Mouse (Mus musculus): ENCODE data around the gene Snapin.

Gene Snapin

DNA sequence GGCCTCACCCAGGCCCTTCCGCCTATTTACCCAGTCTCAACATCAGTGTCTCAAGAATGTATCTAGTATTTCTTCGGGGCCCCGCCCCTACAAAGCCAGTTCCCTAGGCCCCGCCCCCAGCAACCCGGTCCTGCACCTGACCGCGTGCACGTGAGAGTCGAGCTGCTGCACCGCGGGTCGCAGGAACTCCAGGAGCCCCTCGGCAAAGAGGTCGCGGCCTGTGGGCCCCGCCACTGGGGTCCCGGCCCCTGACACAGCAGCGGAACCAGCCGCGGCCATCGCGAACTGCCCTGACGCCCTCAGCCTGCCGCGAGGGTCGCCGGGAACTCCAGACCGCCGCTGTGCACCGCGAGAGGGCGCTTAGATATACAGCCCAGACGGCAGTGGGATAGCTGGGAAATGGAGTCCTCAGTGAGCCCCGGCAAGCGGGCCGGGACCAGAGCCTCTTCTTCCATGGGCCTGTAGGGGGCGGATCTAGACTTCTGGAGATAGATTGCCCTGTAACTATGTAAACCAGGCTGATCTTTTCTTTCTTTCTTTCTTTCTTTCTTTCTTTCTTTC lies at the start of gene Snapin:
Snapin (minus strand) TSS at position 338 of the 561 bp plus-strand sequence.
- ATAC-seq (ENCODE audit: low TSS enrichment): peak; percentile 97

GRCm38 (mm10) chr3:90537905-90538296 lies 47.1 kb upstream of the Snapin start:
- ATAC-seq (ENCODE audit: low TSS enrichment): no peak

DNA sequence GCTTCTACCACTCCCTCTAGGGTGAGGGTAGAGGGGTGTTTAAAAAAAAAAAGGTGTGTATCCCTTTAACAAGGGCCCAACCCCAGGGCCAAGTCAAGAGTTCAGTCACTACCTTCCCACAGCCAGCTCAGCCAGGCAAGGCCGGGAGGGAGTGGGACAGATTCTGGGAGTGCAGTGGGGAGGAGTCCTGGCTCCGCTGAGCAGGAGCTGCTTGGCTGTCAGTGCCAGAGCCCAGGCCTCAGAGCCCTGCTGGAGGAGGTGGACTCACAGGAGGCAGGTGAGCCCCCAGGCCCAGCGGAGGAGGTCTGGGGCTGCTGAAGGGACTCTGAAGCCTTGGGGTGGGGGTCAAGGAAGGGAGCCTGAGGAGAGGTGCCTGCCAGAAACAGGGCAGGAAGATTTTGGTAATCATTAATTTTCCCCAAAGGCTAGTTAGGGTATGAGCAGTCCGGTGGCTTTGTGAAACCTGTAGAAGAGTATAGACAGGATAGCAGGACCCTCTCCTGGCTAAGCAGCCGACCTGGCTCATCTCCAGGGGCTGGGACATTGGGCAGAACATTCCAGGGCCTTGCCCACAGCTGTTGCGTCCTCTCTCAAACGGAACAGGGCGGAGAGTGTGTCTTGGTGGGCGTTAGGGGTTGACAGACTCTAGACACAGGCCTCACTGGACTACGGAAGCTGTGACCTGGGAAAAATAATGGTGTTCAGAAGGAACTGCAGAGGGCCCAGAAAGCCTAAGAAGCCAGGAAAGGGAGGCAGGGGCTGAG lies 46.5 kb upstream of the Snapin start, which contains the start of gene S100a16:
S100a16 (plus strand) TSS at position 114 of the 764 bp plus-strand sequence.
- peak; percentile 77 for ATAC-seq (ENCODE audit: low TSS enrichment)

DNA sequence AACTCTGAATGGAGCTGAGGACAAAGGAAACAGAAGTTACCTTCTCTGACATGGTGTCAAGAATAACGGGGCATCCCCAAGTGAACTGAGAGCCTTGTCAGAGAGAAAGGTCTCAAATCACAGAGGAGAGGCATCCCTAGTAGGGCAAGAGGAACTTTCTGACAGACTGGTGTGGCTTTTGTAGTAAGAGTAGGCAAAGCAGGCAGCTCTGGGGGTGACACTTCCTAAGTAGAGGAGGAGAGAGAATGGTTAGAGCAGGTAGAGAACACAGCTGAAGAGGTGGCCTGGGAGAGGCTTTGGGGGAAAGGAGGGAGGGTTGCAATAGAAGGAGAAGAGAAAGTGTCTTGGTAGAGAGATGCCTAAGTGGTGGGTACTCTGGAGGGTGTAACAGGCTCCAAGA lies 44.6 kb upstream of the Snapin start:
- no peak for ATAC-seq (ENCODE audit: low TSS enrichment)

- no peak for ATAC-seq (ENCODE audit: low TSS enrichment)
Measured at GRCm38 (mm10) chr3:90531713-90532112, 40.9 kb upstream of the Snapin start.

GRCm38 (mm10) chr3:90527291-90527873 lies 36.5 kb upstream of the Snapin start:
- no peak for ATAC-seq (ENCODE audit: low TSS enrichment)

DNA sequence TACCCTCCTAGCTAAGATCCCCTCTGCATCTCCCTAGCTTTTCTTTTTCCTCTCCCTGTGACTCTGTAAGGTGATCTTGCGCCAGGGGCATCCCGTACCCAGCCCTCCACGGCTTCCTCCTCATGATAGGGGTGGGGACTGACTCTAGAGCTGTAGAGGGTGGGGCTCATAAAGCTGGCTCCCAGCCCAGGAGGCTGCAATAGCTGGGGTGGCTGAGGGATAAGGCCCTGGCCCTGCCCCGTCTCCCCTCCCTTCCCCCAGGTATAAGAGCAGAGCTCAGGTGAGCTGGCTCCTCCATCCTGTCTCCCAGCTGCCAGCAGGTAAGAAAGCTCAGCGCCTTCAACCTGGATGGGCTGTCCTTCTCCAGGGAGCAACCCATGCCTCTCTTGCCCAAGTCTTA lies 35.7 kb upstream of the Snapin start, which contains the start of gene S100a14:
S100a14 (plus strand) TSS at position 277 of the 400 bp plus-strand sequence.
- no peak for ATAC-seq (ENCODE audit: low TSS enrichment)

GRCm38 (mm10) chr3:90526076-90526475 lies 35.2 kb upstream of the Snapin start:
- ATAC-seq (ENCODE audit: low TSS enrichment): no peak

DNA sequence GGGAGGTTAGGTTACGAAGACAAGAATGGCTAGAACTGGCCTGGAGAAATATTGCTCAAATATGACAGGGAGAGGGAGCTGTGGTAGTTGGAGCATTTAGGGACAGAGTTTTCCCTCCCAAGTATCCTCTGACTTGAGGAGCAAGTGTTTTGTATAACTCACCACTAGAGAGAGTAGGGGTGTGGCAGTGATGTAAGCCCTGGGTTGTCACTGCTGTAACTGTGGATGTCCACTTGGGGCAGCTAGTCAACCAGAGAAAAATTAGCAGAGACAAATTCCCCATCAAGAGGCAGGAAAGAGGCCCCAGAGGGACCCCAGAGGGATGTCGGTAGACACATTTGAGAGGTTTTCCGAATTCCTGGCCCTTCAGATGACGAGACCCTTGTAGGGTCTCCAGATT lies 34.6 kb upstream of the Snapin start:
- ATAC-seq (ENCODE audit: low TSS enrichment): peak; percentile 98

DNA sequence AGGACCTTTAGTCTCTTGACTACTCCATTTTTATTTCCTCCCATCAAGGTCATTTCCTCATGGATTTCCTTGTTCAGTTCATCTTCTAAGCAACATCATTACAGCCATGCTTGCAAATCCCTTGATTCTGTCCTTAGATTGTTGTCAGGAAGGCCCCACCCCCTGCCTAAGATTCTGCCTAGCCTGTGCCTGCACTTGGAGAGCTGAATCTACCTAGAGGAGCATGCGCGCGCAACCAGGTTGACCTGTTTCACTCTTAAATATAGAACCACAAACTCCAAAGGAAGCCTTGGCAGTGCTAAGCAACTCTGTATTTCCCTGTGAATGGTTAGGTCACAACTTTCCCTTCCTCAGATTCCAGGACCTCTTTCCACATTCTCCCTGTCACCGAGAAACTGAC lies 26.9 kb upstream of the Snapin start:
- no peak for ATAC-seq (ENCODE audit: low TSS enrichment)

DNA sequence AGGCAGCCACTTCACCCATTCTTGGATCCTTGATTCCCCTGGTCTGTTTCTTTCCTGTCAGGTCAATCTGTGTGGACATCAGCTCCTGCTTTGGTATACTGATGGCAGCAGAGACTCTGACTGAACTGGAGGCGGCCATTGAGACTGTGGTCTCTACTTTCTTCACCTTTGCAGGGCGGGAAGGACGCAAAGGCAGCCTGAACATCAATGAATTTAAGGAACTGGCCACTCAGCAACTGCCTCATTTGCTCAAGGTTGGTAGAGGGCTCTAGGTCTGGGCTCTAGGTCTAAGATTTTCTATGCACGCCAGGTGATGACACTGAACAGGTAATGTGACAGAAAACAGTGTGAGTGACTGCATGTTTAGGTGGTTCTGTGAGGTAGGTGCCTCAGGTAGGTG lies 25.0 kb upstream of the Snapin start:
- no peak for ATAC-seq (ENCODE audit: low TSS enrichment)

DNA sequence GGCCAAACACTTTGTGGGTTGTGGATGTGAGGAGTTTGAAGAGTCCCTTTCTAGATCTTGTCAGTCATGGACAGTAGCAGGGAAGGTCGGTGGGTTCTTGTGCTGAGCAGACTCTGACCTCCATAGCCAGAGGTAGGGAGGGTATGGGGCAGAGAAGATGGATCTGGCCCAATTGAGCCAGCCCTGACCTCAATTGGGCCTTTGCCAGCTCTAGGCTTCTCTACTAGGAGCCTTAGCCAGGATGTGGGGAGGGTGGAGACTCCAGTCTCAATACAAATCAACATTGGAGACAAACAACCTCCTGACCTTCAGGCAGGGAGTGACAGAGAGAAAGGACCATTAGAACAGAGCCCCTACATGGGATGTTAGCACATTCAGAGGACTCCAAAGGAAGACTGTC lies 24.4 kb upstream of the Snapin start:
- ATAC-seq (ENCODE audit: low TSS enrichment): no peak

DNA sequence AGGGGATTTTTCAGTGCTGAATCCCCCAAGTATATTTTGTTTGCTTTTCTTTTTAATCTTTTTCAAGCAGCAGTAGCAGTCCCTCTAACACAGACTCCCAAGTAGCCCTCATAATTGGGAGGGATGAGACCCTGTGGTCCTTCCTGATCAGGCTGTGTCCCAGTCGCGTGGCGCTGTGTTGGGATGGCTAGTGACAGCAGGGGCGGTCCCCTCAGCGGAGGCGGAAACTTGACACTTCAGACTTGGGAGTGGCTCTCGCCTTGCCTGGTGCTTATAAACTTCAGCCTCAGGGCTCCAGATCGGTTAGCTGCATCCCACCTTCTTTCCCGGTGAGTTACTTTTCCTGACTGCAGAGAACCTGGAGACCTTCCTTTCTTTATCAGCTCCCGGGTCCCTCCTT lies 23.9 kb upstream of the Snapin start:
- ATAC-seq (ENCODE audit: low TSS enrichment): peak; percentile 57

DNA sequence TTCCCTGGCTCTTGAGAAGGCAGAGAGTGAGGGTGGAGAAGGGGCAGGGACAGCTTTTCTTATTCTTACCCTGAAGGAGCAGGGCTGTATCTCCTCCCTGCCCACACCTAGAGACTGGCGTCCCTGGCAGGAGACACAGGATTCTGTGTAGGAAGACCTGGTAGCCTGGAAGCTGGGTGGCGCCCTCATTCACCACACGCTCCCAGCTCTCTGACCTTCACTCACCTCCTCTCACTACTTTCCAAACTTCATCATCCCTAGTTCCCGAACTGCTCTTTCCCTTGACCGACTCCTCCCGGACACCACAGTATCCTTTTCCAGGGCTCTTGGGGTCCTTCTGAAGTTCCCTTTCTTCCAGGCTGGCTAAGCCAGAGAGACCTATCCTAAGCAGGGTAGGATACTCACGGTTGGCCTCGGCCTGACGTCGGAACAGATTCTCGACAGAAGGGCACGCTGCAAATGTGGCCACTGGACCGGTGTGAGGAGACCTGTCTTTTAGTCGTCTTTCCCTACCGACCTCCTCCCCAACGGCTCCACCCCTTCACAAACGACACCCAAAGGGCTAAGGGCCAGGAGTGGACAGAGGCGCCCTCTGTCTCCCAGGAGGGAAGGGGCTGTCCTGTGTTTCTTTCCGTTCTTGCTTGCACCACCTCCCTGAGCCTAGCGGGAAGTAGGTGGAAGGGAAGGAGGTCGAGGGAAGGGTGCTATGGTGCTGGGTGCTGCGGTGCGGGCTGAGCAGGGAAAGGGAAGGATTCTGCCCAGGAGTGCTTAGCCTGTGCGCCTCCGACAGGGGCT lies 23.2 kb upstream of the Snapin start, which contains the start of the genes S100a1 and S100a13:
S100a1 (minus strand) TSS at position 597 of the 795 bp plus-strand sequence.
S100a13 (plus strand) TSS at position 640 of the 795 bp plus-strand sequence.
- peak; percentile 71 for ATAC-seq (ENCODE audit: low TSS enrichment)

- no peak for ATAC-seq (ENCODE audit: low TSS enrichment)
Measured at GRCm38 (mm10) chr3:90512948-90513642, 22.3 kb upstream of the Snapin start.

DNA sequence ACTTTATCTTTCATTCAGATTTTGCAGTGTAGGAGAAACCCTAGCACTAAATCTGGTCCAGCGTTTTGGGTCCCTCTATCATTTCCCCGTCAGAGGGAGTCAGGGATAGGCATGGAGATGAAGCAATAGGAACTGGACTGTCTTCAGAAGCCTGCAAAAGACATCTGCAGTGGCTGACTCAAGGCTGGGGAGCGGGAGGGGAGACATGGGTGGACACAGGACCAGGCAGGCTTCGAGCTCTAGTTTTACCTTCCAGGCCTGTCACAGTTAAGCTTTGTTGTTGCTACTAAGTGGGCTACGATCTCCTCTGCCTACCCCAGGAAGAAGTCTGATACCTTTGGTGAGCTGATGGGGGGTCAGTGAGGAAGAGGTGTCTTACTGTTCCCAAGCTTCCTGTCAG lies 21.4 kb upstream of the Snapin start:
- ATAC-seq (ENCODE audit: low TSS enrichment): no peak

DNA sequence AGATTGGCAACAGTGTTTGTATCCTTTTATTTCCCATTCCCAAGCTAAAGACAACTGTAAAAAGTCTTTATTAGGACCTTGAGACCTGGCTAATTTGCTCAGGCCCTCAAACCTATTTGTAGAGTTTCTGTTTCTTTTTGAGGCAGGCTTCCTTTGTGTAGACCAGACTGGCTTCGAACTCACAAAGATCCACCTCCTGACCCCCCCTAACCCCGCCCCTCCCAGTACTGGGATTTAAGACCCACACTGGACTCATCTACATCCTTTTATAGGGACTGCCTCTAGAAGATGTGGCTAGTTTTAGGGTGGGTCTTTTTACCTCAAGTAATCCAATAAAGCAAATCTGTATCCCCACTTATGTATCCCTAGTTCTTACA lies 18.9 kb upstream of the Snapin start:
- no peak for ATAC-seq (ENCODE audit: low TSS enrichment)

DNA sequence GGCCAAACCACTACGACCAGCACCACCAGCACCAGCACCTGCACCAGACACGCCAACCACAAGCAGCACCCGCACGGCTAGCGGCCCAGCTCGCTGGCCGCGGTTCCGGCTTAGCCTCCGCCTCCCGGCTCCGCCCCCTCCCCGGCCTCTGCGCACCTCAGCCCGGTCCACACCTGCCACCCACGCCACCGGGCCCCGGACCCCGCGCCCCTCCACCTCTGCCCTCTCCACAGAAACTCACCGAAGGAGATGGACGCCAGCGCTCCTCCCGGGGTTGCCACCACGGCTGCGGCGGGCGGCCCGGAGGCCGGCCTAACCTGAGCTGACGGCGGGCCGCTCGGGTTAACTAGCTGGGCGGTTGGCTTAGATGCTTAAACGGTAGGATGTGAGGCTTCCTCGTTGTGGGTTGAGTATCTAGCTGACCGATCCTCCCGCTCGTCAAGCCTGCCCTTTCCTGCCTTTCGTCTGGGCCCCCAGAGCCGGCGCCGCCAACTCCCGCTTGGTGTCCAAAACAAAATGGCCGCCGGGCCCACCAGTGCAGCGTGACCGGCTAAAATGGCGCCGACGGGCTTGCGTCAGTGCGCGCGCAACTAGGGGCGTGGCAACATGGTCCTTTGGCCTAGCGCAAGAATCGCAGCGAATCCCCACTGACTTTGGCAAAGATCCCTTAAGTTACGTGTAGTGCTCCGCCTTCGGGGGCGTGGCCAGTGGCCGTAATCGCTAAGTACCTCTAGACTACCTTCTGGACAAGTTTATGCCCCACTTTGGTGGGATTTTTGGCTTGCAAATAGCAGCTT lies 18.3 kb upstream of the Snapin start, which contains the start of gene Chtop:
Chtop (minus strand) TSS at position 549 of the 797 bp plus-strand sequence.
- peak; percentile 84 for ATAC-seq (ENCODE audit: low TSS enrichment)

DNA sequence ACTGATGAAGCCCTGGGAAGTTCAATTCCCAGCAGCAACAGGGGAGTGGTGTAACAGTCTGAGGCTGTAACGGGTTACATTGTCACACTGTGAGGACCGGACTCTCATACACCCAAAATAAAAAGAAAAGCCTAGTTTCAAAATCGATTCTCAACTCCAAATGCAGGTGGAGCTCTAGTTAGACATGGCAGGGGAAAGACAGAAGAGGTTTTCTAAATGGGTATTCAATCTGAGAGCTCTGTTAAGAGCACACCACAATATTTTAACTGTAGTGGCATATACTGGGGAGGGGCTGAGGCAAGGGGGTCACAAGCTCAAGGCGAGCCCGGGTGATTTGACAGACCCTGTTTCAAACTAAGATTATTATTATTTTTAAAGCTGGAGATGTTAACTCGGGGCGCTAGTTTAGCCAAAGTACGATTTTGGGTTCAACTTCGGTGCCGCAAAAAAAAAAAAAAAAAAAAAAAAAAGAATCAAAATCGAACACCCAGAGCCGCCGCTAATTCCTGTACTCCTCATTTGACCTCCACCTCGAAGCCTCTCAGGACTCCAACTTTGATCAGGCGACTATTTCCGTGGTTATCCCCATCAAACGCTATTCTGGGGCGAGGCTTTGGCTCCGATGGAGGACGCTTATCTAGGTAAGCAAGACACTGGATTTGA lies 17.6 kb upstream of the Snapin start:
- ATAC-seq (ENCODE audit: low TSS enrichment): peak; percentile 8; the same call in 1 of the 2 replicates

DNA sequence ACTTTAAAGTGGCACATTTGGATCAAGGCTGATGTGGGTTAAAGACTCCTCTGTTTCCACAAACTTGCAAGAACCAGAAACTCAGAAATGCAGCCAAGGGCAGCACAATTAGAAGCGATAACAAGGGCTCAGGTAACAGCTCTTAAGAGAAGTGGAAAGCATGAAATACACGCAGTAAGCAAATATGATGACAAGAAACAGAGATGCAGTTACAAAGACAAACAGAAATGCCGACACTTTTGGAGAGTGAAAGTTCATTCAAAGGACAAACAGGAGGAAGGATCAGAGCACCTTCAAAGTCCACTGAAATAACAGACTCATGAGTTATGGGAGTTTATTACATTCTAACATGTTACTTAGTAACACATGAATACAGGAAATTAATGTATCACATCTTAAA lies 15.5 kb upstream of the Snapin start:
- ATAC-seq (ENCODE audit: low TSS enrichment): no peak
